8 mouse cellular contexts compared by ENCODE assay signal in genomic region chr10:123196835-123197559, GRCm38 (mm10). TPM values are rescaled to one million over a fixed set of nuclear protein-coding genes. Genes with fewer than 3 reads are reported as not detected.
DNase-seq lines count a peak whose midpoint lies in the region; ATAC-seq lines count a peak whose summit lies in the region.

Usp15 (minus strand) TSS chr10:123196995.

- no peaks in the 10 kb centered on the region for H3K27me3 ChIP-seq in hindbrain, embryonic 12.5 days

- H3K4me1 ChIP-seq in hindbrain, embryonic 12.5 days, result peaks cover 10% of the 10 kb centered on the region

- peak within 1 kb of the TSS; percentile 94 for H3K27ac ChIP-seq in hindbrain, embryonic 12.5 days

- no peaks in the 10 kb centered on the region for H3K9me3 ChIP-seq in hindbrain, embryonic 12.5 days (replicated peaks)

- H3K36me3 ChIP-seq in hindbrain, embryonic 12.5 days, result no peaks in the 10 kb centered on the region

- peak within 1 kb of the TSS; percentile 91 for H3K9ac ChIP-seq in hindbrain, embryonic 12.5 days

- peak within 1 kb of the TSS; percentile 63 for H3K4me2 ChIP-seq in hindbrain, embryonic 12.5 days (replicated peaks)

- ATAC-seq in hindbrain, embryonic 12.5 days (ENCODE audit: low FRiP score), result peak; percentile 93

- WGBS in hindbrain, embryonic 12.5 days, result under 1% methylated on average over 62 of the region's 66 CpGs

- peak; percentile 99 for DNase-seq in MN1 (ENCODE audit: low spot score)
- DNase-seq in cerebellum, adult 9-10 months, result peak; percentile 92
- DNase-seq in frontal cortex, adult 2 months (ENCODE audit: extremely low spot score in 1 of 2, low spot score in 1 of 2), result peak; percentile 80 to 93
- DNase-seq in layer of hippocampus, postnatal 14 days (ENCODE audit: low spot score in 2 of 2), result peak; percentile 89 to 94
- DNase-seq in lung, postnatal 14 days, result peak; percentile 93
- DNase-seq in retina, adult 2 months (ENCODE audit: low read depth, low spot score), result peak; percentile 76
- DNase-seq in thymus, postnatal 36 days, result peak; percentile 94 to 95

- peak within 1 kb of the TSS; percentile 98 for H3K4me3 ChIP-seq in hindbrain, embryonic 12.5 days

RNA-seq across cellular contexts. Expression of gene Usp15, which starts in this region (rescaled TPM):
- polyA plus RNA-seq in frontal cortex, adult 2 months (2012; rRNA removed), result 45.3 and 54.1 TPM in 2 replicates
- polyA plus RNA-seq in hindbrain, embryonic 12.5 days (2016; fragmentation: Nextera tagmentation; extraction: Ambion mirVana), result 70.8 and 74.7 TPM in 2 replicates
- total RNA-seq in layer of hippocampus, postnatal 14 days (2021), result 10 to 100 TPM; 97.3 to 99.9 TPM

Comparison
In these comparisons a context has a peak if more than half of its experiments do, and no peak if none do; other contexts are left out.
1. Peak in every context shown above with its lines: DNase-seq, ATAC-seq, H3K4me3 ChIP-seq and H3K27ac ChIP-seq.